Mouse (Mus musculus) mesoderm, embryonic 11.5 days (tissue): ENCODE measurements at regions not wholly inside any gene's neighbourhood (a gene's known extent, or its start where the extent isn't known, plus 50 kb on each side); places are given as distances from the start of the nearest gene placed in this dataset.
"Not testable (repeated sequence)": the region's sequence is repeated elsewhere in the genome, so short reads cannot be mapped to it uniquely, and the experiment has no call there.

Experiments
- DNase-seq: peaks from one replicate; pipeline ENCODE4 v3.0.0-alpha.2; 2012; ENCODE audit warnings: low read depth, low spot score

DNA sequence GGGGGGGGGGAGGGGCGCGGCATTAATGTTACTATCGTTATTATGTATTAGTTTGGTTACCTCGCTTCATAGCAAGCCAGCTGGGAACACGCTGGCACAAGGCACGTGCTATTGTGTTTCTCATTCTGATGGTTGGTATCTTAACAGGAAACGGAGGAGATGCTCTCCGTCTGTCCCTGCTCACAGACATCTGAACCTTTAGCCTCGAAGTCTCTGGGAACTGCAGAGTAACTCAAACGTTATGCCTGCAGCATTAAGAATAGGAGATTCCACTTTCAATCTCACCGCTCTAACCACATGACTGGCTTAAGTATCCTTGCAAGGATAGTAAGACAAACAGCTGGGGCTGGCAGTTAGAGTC, 80.0 kb downstream of the Nfkbiz start:
- peak; percentile 29 for DNase-seq

GRCm38 (mm10) chr16:55757952-55758706, 80.6 kb downstream of the Nfkbiz start:
- peak; percentile 50 for DNase-seq

GRCm38 (mm10) chr16:55757422-55757815, 81.3 kb downstream of the Nfkbiz start:
- DNase-seq, result not testable (repeated sequence)

DNA sequence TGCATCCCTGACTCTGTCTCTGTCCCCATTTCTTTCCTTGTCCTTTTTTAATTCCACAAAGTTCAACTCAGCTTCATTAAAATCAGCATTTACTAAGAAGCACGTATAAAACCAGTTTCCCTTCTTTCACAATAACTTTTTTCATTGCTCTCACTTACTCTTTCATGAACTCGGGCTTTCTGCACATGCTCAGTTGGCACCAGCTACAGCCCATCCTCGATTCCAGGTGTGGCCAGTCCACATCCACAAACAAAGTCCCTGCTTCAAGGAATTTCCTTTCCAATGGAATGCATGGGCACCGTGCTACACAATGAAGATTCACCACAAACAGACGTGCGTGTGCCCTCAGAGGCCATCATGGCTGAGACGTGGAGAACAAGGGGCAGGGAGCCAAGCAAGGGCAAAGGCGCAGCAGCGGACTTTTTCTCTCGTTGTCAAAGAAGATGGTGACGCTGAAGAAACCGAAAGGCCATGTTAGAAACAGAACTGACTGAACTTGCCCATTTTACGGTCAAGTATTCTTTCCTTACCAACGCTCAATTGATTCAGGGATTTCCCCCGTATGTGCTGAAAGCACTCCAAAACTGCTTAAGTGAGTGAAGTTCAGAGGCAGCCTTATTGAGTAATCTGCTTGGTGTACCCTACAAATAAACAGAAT, 81.8 kb downstream of the Nfkbiz start:
- DNase-seq, result no peak

GRCm38 (mm10) chr16:55755309-55755832, 83.3 kb downstream of the Nfkbiz start:
- DNase-seq, result no peak

- DNase-seq, result no peak
Observed at GRCm38 (mm10) chr16:55754092-55754763, 84.5 kb downstream of the Nfkbiz start.

DNA sequence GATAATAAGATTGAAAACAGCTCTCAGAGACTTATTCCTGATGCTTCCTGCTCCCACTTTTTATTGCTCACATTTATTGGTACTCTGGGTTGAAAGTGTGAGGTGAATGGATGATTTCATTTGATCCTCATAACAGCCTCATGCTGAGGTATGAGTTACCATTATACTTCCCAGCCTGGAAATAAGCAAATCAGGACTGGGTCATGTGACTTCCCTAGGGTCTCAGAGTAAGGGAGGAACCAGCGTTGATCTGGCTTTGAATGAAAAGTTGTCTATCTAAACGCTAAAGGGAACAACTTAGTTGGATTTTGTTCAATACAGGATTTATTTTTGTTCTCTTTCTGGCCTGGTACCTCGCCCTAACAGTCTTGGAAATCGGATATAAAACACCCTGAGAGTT, 85.3 kb downstream of the Nfkbiz start:
- no peak for DNase-seq

DNA sequence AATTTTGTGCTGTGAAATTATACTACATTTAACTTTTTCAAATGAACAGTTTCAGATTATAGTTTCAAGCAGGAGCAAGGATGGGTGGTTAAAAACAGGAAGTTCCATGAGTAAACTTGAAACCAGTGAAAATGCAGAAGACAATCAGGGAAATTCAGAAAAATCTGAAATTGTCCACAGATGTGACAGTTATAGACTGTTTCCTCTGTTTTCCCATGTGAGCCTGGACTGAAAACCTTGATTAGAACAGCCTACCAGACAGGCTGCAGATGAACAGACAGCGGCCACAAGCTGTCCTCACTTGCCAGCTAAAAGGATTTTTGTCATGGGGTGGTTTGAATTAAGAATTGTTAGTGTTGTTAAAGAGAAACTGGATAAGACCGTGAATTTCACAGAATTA, 91.4 kb downstream of the Nfkbiz start:
- DNase-seq, result no peak

GRCm38 (mm10) chr16:55746159-55746558, 92.5 kb downstream of the Nfkbiz start:
- no peak for DNase-seq

GRCm38 (mm10) chr16:55745094-55745493, 93.6 kb downstream of the Nfkbiz start:
- no peak for DNase-seq

GRCm38 (mm10) chr16:55741099-55741863, 97.4 kb downstream of the Nfkbiz start:
- no peak for DNase-seq

GRCm38 (mm10) chr16:55738741-55739140, 100.0 kb downstream of the Nfkbiz start:
- DNase-seq, result no peak

DNA sequence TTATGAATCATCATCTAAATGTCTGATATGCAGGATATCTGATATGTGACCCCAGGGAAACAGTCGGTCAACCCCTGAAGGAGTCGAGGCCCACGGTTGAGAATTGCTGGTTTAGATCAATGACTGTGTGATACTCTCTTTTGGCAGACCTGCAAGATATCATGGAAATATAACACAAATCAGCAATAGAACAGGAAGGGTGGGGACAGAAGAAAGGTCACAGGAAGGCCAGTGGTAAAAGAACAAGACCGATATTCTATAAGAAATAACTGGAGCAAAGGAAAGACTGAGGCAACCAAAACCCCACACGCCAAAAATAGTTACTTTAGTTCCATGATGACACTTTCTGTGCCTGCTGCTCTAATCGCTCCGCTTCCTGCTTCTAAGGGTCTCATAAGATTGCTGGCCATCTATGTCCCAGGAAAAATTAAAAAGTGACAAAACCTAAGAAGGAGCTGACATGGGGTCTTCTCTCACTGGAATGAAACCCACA, 103.2 kb downstream of the Nfkbiz start:
- no peak for DNase-seq

GRCm38 (mm10) chr16:55734301-55734700, 104.4 kb downstream of the Nfkbiz start:
- no peak for DNase-seq

- DNase-seq, result no peak
Observed at GRCm38 (mm10) chr16:55733751-55734150, 104.9 kb downstream of the Nfkbiz start.

- no peak for DNase-seq
Observed at GRCm38 (mm10) chr16:55731003-55731402, 107.7 kb downstream of the Nfkbiz start.

DNA sequence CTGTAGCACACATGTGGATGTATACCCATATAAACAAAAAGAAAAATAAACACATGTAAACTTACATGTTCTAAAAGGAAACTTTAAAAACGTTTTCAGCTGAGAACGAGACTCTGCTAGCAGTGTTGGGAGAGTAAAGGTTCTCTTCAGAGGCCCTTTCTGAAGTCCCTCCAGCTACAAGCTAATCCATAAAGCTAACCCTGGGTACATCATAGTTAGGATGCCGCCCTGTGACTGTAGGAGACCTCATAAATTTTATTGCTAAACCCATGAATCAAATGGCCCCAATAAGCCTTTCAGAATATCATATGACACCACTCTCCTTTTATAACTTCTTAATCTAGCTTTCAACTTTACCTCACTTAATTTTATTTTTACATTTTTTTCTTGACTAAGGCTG, 112.2 kb downstream of the Nfkbiz start:
- DNase-seq, result no peak

- no peak for DNase-seq
Observed at GRCm38 (mm10) chr16:55720430-55720829, 118.3 kb downstream of the Nfkbiz start.

GRCm38 (mm10) chr16:55710017-55710416, 128.7 kb downstream of the Nfkbiz start:
- peak; percentile 21 for DNase-seq

DNA sequence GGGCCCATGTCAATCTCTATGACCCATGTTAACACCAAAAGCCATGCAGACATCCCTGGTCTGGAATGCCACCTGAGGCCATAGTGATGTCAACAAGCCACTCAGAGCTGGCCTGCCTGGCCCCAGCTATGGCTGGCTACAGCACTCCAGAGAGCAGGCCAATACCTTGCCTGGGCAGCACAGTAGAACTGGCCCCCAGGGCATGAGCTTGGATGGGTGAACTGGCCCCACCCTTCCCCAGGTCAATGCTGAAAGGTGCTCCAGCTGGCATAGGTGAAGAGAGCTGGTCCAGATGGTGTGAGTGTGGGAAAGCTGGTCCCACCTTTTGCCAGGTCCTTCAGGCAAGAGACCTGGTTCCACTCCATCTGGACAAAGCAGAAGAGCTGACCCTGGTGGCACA, 132.2 kb downstream of the Nfkbiz start:
- no peak for DNase-seq

DNA sequence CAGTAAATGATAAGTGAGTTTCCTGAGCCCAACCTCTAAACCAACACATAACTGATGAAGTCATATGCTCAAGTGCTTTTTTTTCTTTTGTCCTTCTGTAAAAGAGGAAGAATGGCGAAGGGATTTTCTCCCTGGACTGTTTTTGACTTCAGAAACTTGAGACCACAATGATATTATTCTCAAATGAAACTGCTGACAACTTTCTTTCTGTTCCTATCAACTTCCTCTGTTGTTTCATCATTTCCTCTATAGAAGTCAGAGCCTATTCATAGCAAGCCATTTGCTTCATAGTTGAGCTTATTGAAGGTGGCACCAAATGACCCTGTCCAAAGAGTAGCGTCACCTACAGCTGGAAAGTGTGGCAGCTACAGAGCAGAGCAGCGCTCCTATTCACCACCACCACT, 140.2 kb downstream of the Nfkbiz start:
- no peak for DNase-seq

DNA sequence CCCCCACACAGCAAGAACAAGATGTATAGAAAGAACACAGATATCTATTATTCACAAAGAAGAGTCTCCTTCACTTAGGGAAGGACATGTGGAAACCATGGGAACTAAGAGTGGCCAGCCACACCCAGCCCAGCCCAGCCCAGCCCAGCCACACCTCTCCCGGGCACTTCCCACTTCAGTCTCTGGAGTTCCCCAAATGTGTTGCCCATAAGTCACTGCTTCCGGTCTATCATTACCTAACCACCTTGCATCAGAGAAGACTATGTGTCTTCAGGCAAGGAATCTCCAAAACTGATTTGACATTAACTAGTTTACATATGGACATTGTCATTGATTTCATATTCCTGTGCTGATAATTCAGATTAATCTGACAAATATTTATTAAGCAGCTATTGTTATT, 147.6 kb downstream of the Nfkbiz start:
- no peak for DNase-seq
